11 mouse cellular contexts compared by ENCODE assay signal in genomic region chr7:142486751-142487162, GRCm38 (mm10). TPM values are rescaled to one million over a fixed set of nuclear protein-coding genes. Genes with fewer than 3 reads are reported as not detected.
DNase-seq lines count a peak whose midpoint lies in the region; ATAC-seq and TF ChIP-seq lines count a peak whose summit lies in the region.
"Had no signal": no experiment of that assay in that cellular context is flagged by ENCODE, and none has a peak within 500 bp of the region (broad histone marks: within the 10 kb centered on the region; RNA-seq: fewer than 3 reads in every experiment).

No protein-coding gene starts in this region.

- H3K9me3 ChIP-seq in midbrain, embryonic 12.5 days: no peaks in the 10 kb centered on the region
- H3K9me3 ChIP-seq in midbrain, embryonic 13.5 days: no peaks in the 10 kb centered on the region
- H3K9me3 ChIP-seq in hindbrain, embryonic 16.5 days (ENCODE audit: control insufficient read depth, low read length): no peaks in the 10 kb centered on the region
- H3K9me3 ChIP-seq in stomach, embryonic 15.5 days: no peaks in the 10 kb centered on the region
- H3K9me3 ChIP-seq: liver, embryonic 12.5 days had no signal

- H3K27me3 ChIP-seq in heart, adult 2 months (ENCODE audit: control insufficient read depth, insufficient read depth, low read length): no peaks in the 10 kb centered on the region
- 0 out of 2 replicates have a peak, but pooled peaks cover 3% of the 10 kb centered on the region for H3K27me3 ChIP-seq in midbrain, embryonic 12.5 days
- no peaks in the 10 kb centered on the region for H3K27me3 ChIP-seq in midbrain, embryonic 13.5 days
- no peaks in the 10 kb centered on the region for H3K27me3 ChIP-seq in hindbrain, embryonic 16.5 days (replicated peaks; ENCODE audit: control insufficient read depth, insufficient read depth, low read length)
- no peaks in the 10 kb centered on the region for H3K27me3 ChIP-seq in stomach, embryonic 15.5 days (replicated peaks)

- peak overlapping the region; percentile 49 for H3K27ac ChIP-seq in heart, adult 2 months
- H3K27ac ChIP-seq in midbrain, embryonic 12.5 days (replicated peaks): peak overlapping the region; percentile 31; the same call in 1 of the 2 replicates
- no peak overlapping the region for H3K27ac ChIP-seq in midbrain, embryonic 13.5 days
- no peak overlapping the region; the same call in 1 of the 2 replicates for H3K27ac ChIP-seq in hindbrain, embryonic 16.5 days (ENCODE audit: low read depth, low read length)
- peak overlapping the region; percentile 97 for H3K27ac ChIP-seq in stomach, embryonic 15.5 days

- DNase-seq in heart, adult 2 months: peak; percentile 37 to 45
- DNase-seq in heart, adult 8-10 months (ENCODE audit: low spot score): no peak
- no peak for DNase-seq in T-cell, adult 2 months (ENCODE audit: low spot score)
- DNase-seq: right cerebral cortex, postnatal 25 days had no signal

- intact Hi-C loops in heart, adult 2 months (cut with DNase I): no loop called here

- no peak overlapping the region for H3K4me3 ChIP-seq in heart, adult 2 months
- no peak overlapping the region for H3K4me3 ChIP-seq in midbrain, embryonic 12.5 days
- H3K4me3 ChIP-seq in midbrain, embryonic 13.5 days (replicated peaks): no peak overlapping the region
- no peak overlapping the region for H3K4me3 ChIP-seq in hindbrain, embryonic 16.5 days (ENCODE audit: low read length)
- no peak overlapping the region for H3K4me3 ChIP-seq in stomach, embryonic 15.5 days (replicated peaks)
- H3K4me3 ChIP-seq: liver, embryonic 12.5 days had no signal

- TF ChIP-seq CTCF in heart, adult 2 months (IDR thresholded peaks at IDR 0.05): no peak

- H3K9ac ChIP-seq in heart, adult 2 months (ENCODE audit: low read depth, low read length): no peak overlapping the region
- no peak overlapping the region for H3K9ac ChIP-seq in midbrain, embryonic 12.5 days (replicated peaks)
- no peak overlapping the region; the same call in 1 of the 2 replicates for H3K9ac ChIP-seq in midbrain, embryonic 13.5 days (replicated peaks)
- H3K9ac ChIP-seq in hindbrain, embryonic 16.5 days (ENCODE audit: low read depth, low read length): peak overlapping the region; percentile 32; the same call in 1 of the 2 replicates
- H3K9ac ChIP-seq in stomach, embryonic 15.5 days: no peak overlapping the region
- H3K9ac ChIP-seq: liver, embryonic 12.5 days had no signal

- TF ChIP-seq POLR2A in heart, adult 2 months (IDR thresholded peaks at IDR 0.05; ENCODE audit: insufficient read depth, low read depth, low read length): no peak

- H3K36me3 ChIP-seq in heart, adult 2 months (ENCODE audit: control insufficient read depth, insufficient read depth, low read length): no peaks in the 10 kb centered on the region
- H3K36me3 ChIP-seq in midbrain, embryonic 12.5 days: no peaks in the 10 kb centered on the region
- H3K36me3 ChIP-seq in midbrain, embryonic 13.5 days: no peaks in the 10 kb centered on the region
- H3K36me3 ChIP-seq in hindbrain, embryonic 16.5 days (ENCODE audit: control insufficient read depth, insufficient read depth, low read length): no peaks in the 10 kb centered on the region
- H3K36me3 ChIP-seq in stomach, embryonic 15.5 days: peaks cover 25% of the 10 kb centered on the region
- H3K36me3 ChIP-seq: liver, embryonic 12.5 days had no signal

- TF ChIP-seq EP300 in heart, adult 2 months (IDR thresholded peaks at IDR 0.05; ENCODE audit: insufficient read depth, low read depth, low read length): no peak

- no peak overlapping the region for H3K4me2 ChIP-seq in midbrain, embryonic 12.5 days (replicated peaks)
- no peak overlapping the region for H3K4me2 ChIP-seq in midbrain, embryonic 13.5 days (replicated peaks)
- H3K4me2 ChIP-seq in hindbrain, embryonic 16.5 days (ENCODE audit: low read length): no peak overlapping the region
- no peak overlapping the region for H3K4me2 ChIP-seq in stomach, embryonic 15.5 days
- H3K4me2 ChIP-seq: liver, embryonic 12.5 days had no signal

- peaks cover 16% of the 10 kb centered on the region for H3K4me1 ChIP-seq in heart, adult 2 months (ENCODE audit: control insufficient read depth, insufficient read depth, low read length)
- peaks cover 29% of the 10 kb centered on the region for H3K4me1 ChIP-seq in midbrain, embryonic 12.5 days
- H3K4me1 ChIP-seq in midbrain, embryonic 13.5 days (replicated peaks): peaks cover 30% of the 10 kb centered on the region
- peaks cover 13% of the 10 kb centered on the region for H3K4me1 ChIP-seq in hindbrain, embryonic 16.5 days (ENCODE audit: control insufficient read depth, insufficient read depth, low read depth, low read length)
- H3K4me1 ChIP-seq in stomach, embryonic 15.5 days: peaks cover 58% of the 10 kb centered on the region

- no peaks in the 10 kb centered on the region for H3K79me2 ChIP-seq in heart, adult 2 months (replicated peaks; ENCODE audit: control insufficient read depth, insufficient read depth, low read length)

- no peak for ATAC-seq in midbrain, embryonic 12.5 days (ENCODE audit: low FRiP score, low read depth)
- no peak for ATAC-seq in midbrain, embryonic 13.5 days
- no peak for ATAC-seq in hindbrain, embryonic 16.5 days
- ATAC-seq in stomach, embryonic 15.5 days (ENCODE audit: insufficient read depth, low FRiP score, low read depth): no peak
- ATAC-seq in inflammation-experienced regulatory T-cells, adult 6 months: no peak

- 82% methylated on average over 8 of the region's 8 CpGs for WGBS in heart, adult 2 months
- 77% methylated on average over 8 of the region's 8 CpGs for WGBS in midbrain, embryonic 12.5 days
- 75% methylated on average over 8 of the region's 8 CpGs for WGBS in midbrain, embryonic 13.5 days
- WGBS in hindbrain, embryonic 16.5 days: 73% methylated on average over 8 of the region's 8 CpGs
- WGBS in stomach, embryonic 15.5 days: 65% methylated on average over 8 of the region's 8 CpGs

RNA-seq across cellular contexts. Expression of gene Tnnt3, which starts 11.9 kb away (rescaled TPM):
- 1 to 10 TPM; 1.1 to 1.3 TPM for total RNA-seq in heart, adult 2 months (2021)
- 1.8 TPM in 1 of 2 replicates, not detected in the other for polyA plus RNA-seq in heart, adult 2 months (2012; rRNA removed)
- total RNA-seq in heart, adult 8-10 months (2022): 10 to 100 TPM in 1 of 4 experiments, 1 to 10 TPM in 3; 7.6 to 13.6 (median 9.6) TPM
- 1.0 and 1.1 TPM in 2 replicates for polyA plus RNA-seq in midbrain, embryonic 12.5 days (2016; fragmentation: Nextera tagmentation; extraction: Ambion mirVana)
- polyA plus RNA-seq in midbrain, embryonic 13.5 days (2015; fragmentation: Nextera tagmentation; extraction: Ambion mirVana): 0.68 and 1.0 TPM in 2 replicates
- polyA plus RNA-seq in hindbrain, embryonic 16.5 days (2015; fragmentation: Nextera tagmentation; extraction: Ambion mirVana): 3.1 and 25.7 TPM in 2 replicates
- 4.6 and 11.8 TPM in 2 replicates for polyA plus RNA-seq in stomach, embryonic 15.5 days (2015; fragmentation: Nextera tagmentation; extraction: Ambion mirVana)
- 1 to 10 TPM; 2.5 to 3.8 (median 2.8) TPM for polyA plus RNA-seq in inflammation-experienced regulatory T-cells, adult 6 months (2017; shearing (Covaris generic))
- polyA plus RNA-seq: liver, embryonic 12.5 days had no signal

RNA-seq across cellular contexts. Expression of gene Lsp1, which starts 26.1 kb away (rescaled TPM):
- 10 to 100 TPM; 28.4 to 35.0 TPM for total RNA-seq in heart, adult 2 months (2021)
- 96.6 and 107 TPM in 2 replicates for polyA plus RNA-seq in heart, adult 2 months (2012; rRNA removed)
- total RNA-seq in heart, adult 8-10 months (2022): 10 to 100 TPM; 24.0 to 40.3 (median 31.7) TPM
- polyA plus RNA-seq in midbrain, embryonic 12.5 days (2016; fragmentation: Nextera tagmentation; extraction: Ambion mirVana): 9.8 and 11.1 TPM in 2 replicates
- polyA plus RNA-seq in midbrain, embryonic 13.5 days (2015; fragmentation: Nextera tagmentation; extraction: Ambion mirVana): 6.5 and 6.9 TPM in 2 replicates
- 5.5 and 6.0 TPM in 2 replicates for polyA plus RNA-seq in hindbrain, embryonic 16.5 days (2015; fragmentation: Nextera tagmentation; extraction: Ambion mirVana)
- 196 and 211 TPM in 2 replicates for polyA plus RNA-seq in stomach, embryonic 15.5 days (2015; fragmentation: Nextera tagmentation; extraction: Ambion mirVana)
- 1,000 to 10,000 TPM; 1,183 to 1,943 (median 1,210) TPM for polyA plus RNA-seq in inflammation-experienced regulatory T-cells, adult 6 months (2017; shearing (Covaris generic))

RNA-seq across cellular contexts. Expression of gene Tnni2, which starts 45.1 kb away (rescaled TPM):
- 1 to 10 TPM; 2.7 to 3.0 TPM for total RNA-seq in heart, adult 2 months (2021)
- 5.9 and 7.5 TPM in 2 replicates for polyA plus RNA-seq in heart, adult 2 months (2012; rRNA removed)
- 1 to 10 TPM; 5.1 to 10.0 (median 7.8) TPM for total RNA-seq in heart, adult 8-10 months (2022)
- 0.66 TPM in 1 of 2 replicates, not detected in the other for polyA plus RNA-seq in midbrain, embryonic 12.5 days (2016; fragmentation: Nextera tagmentation; extraction: Ambion mirVana)
- 0.59 and 0.75 TPM in 2 replicates for polyA plus RNA-seq in midbrain, embryonic 13.5 days (2015; fragmentation: Nextera tagmentation; extraction: Ambion mirVana)
- 2.0 and 22.5 TPM in 2 replicates for polyA plus RNA-seq in hindbrain, embryonic 16.5 days (2015; fragmentation: Nextera tagmentation; extraction: Ambion mirVana)
- 10.4 and 13.3 TPM in 2 replicates for polyA plus RNA-seq in stomach, embryonic 15.5 days (2015; fragmentation: Nextera tagmentation; extraction: Ambion mirVana)
- not detected for polyA plus RNA-seq in inflammation-experienced regulatory T-cells, adult 6 months (2017; shearing (Covaris generic))
- total RNA-seq: midbrain, postnatal 0 days had no signal

RNA-seq across cellular contexts. Expression of gene Mrpl23, which starts 45.7 kb away (rescaled TPM):
- 1 to 10 TPM in 1 of 2 experiments, under 1 TPM in 1; 0.89 to 2.1 TPM for total RNA-seq in heart, adult 2 months (2021)
- polyA plus RNA-seq in heart, adult 2 months (2012; rRNA removed): 12.8 and 18.0 TPM in 2 replicates
- total RNA-seq in heart, adult 8-10 months (2022): 10 to 100 TPM in 2 of 4 experiments, 1 to 10 TPM in 1, under 1 TPM in 1; 0.90 to 35.4 (median 16.1) TPM
- polyA plus RNA-seq in midbrain, embryonic 12.5 days (2016; fragmentation: Nextera tagmentation; extraction: Ambion mirVana): 10.3 and 15.0 TPM in 2 replicates
- 12.8 and 13.7 TPM in 2 replicates for polyA plus RNA-seq in midbrain, embryonic 13.5 days (2015; fragmentation: Nextera tagmentation; extraction: Ambion mirVana)
- polyA plus RNA-seq in hindbrain, embryonic 16.5 days (2015; fragmentation: Nextera tagmentation; extraction: Ambion mirVana): 22.3 and 26.2 TPM in 2 replicates
- polyA plus RNA-seq in stomach, embryonic 15.5 days (2015; fragmentation: Nextera tagmentation; extraction: Ambion mirVana): 21.9 and 26.2 TPM in 2 replicates
- polyA plus RNA-seq in inflammation-experienced regulatory T-cells, adult 6 months (2017; shearing (Covaris generic)): 10 to 100 TPM in 1 of 3 experiments, 1 to 10 TPM in 1, under 1 TPM in 1; 0.26 to 24.2 (median 3.2) TPM

RNA-seq across cellular contexts. Expression of gene Syt8, which starts 52.1 kb away (rescaled TPM):
- not detected for total RNA-seq in heart, adult 2 months (2021)
- not detected in 2 replicates for polyA plus RNA-seq in heart, adult 2 months (2012; rRNA removed)
- total RNA-seq in heart, adult 8-10 months (2022): under 1 TPM in 1 of 4 experiments, not detected in 3; 0.25 TPM
- polyA plus RNA-seq in midbrain, embryonic 12.5 days (2016; fragmentation: Nextera tagmentation; extraction: Ambion mirVana): 0.56 TPM in 1 of 2 replicates, not detected in the other
- polyA plus RNA-seq in midbrain, embryonic 13.5 days (2015; fragmentation: Nextera tagmentation; extraction: Ambion mirVana): not detected in 2 replicates
- polyA plus RNA-seq in hindbrain, embryonic 16.5 days (2015; fragmentation: Nextera tagmentation; extraction: Ambion mirVana): not detected in 2 replicates
- 13.2 and 19.6 TPM in 2 replicates for polyA plus RNA-seq in stomach, embryonic 15.5 days (2015; fragmentation: Nextera tagmentation; extraction: Ambion mirVana)
- not detected for polyA plus RNA-seq in inflammation-experienced regulatory T-cells, adult 6 months (2017; shearing (Covaris generic))
- total RNA-seq: midbrain, postnatal 0 days had no signal
- polyA plus RNA-seq: liver, embryonic 12.5 days; midbrain, postnatal 0 days had no signal

Comparison
In these comparisons a context has a peak if more than half of its experiments do, and no peak if none do; other contexts are left out.
1. DNase-seq: peak in heart, adult 2 months (2 of 2); none in heart, adult 8-10 months (single experiment) and T-cell, adult 2 months (single experiment).
2. H3K27ac ChIP-seq: peak in heart, adult 2 months (single experiment), midbrain, embryonic 12.5 days (single experiment) and stomach, embryonic 15.5 days (single experiment); none in midbrain, embryonic 13.5 days (single experiment) and hindbrain, embryonic 16.5 days (single experiment).